Comparison of ENCODE assay signal across 9 mouse cellular contexts in genomic region chr3:129823293-129823692, GRCm38 (mm10). TPM values are rescaled to one million over a fixed set of nuclear protein-coding genes. Genes with fewer than 3 reads are reported as not detected.
DNase-seq lines count a peak whose midpoint lies in the region; ATAC-seq and TF ChIP-seq lines count a peak whose summit lies in the region.
"Had no signal": no experiment of that assay in that cellular context is flagged by ENCODE, and none has a peak within 500 bp of the region (broad histone marks: within the 10 kb centered on the region; RNA-seq: fewer than 3 reads in every experiment).

No protein-coding gene starts in this region.

- H3K36me3 ChIP-seq in heart, adult 2 months (ENCODE audit: control insufficient read depth, insufficient read depth, low read length), result no peaks in the 10 kb centered on the region
- H3K36me3 ChIP-seq in thymus, adult 2 months (ENCODE audit: control insufficient read depth, insufficient read depth, low read length), result peaks cover 15% of the 10 kb centered on the region; the same call in 1 of the 2 replicates
- H3K36me3 ChIP-seq in embryonic facial prominence, embryonic 14.5 days (ENCODE audit: control insufficient read depth, insufficient read depth, low read length), result peaks cover 40% of the 10 kb centered on the region

- no peak for TF ChIP-seq EP300 in heart, adult 2 months (IDR thresholded peaks at IDR 0.05; ENCODE audit: insufficient read depth, low read depth, low read length)

- no peak; the same call in 1 of the 2 replicates for ATAC-seq in embryonic facial prominence, embryonic 14.5 days (ENCODE audit: low read depth)

- intact Hi-C loops in heart, adult 2 months (cut with DNase I), result no loop called here

- H3K4me2 ChIP-seq in embryonic facial prominence, embryonic 14.5 days (ENCODE audit: low read depth, low read length), result no peak overlapping the region
- H3K4me2 ChIP-seq: lung, embryonic 15.5 days had no signal

- H3K4me1 ChIP-seq in heart, adult 2 months (ENCODE audit: control insufficient read depth, insufficient read depth, low read length), result no peaks in the 10 kb centered on the region
- no peaks in the 10 kb centered on the region for H3K4me1 ChIP-seq in thymus, adult 2 months (replicated peaks; ENCODE audit: control insufficient read depth, insufficient read depth, low read length)
- H3K4me1 ChIP-seq in embryonic facial prominence, embryonic 14.5 days (ENCODE audit: control insufficient read depth, insufficient read depth, low read length), result no peaks in the 10 kb centered on the region

- H3K9ac ChIP-seq in heart, adult 2 months (ENCODE audit: low read depth, low read length), result no peak overlapping the region
- no peak overlapping the region for H3K9ac ChIP-seq in embryonic facial prominence, embryonic 14.5 days (ENCODE audit: low read depth, low read length)
- H3K9ac ChIP-seq: lung, embryonic 15.5 days had no signal

- H3K27ac ChIP-seq in heart, adult 2 months, result no peak overlapping the region
- no peak overlapping the region for H3K27ac ChIP-seq in thymus, adult 2 months (ENCODE audit: control insufficient read depth, insufficient read depth, low read length)
- no peak overlapping the region for H3K27ac ChIP-seq in embryonic facial prominence, embryonic 14.5 days (replicated peaks; ENCODE audit: low read depth, low read length)
- H3K27ac ChIP-seq: lung, embryonic 15.5 days had no signal

- H3K9me3 ChIP-seq in embryonic facial prominence, embryonic 14.5 days (ENCODE audit: control insufficient read depth, low read length), result no peaks in the 10 kb centered on the region
- H3K9me3 ChIP-seq: lung, embryonic 15.5 days had no signal

- 0 out of 2 replicates have a peak, but pooled peaks cover 2% of the 10 kb centered on the region for H3K79me2 ChIP-seq in heart, adult 2 months (replicated peaks; ENCODE audit: control insufficient read depth, insufficient read depth, low read length)

- H3K27me3 ChIP-seq in heart, adult 2 months (ENCODE audit: control insufficient read depth, insufficient read depth, low read length), result no peaks in the 10 kb centered on the region
- H3K27me3 ChIP-seq in thymus, adult 2 months (ENCODE audit: control insufficient read depth, insufficient read depth, low read length), result no peaks in the 10 kb centered on the region
- no peaks in the 10 kb centered on the region for H3K27me3 ChIP-seq in embryonic facial prominence, embryonic 14.5 days (replicated peaks; ENCODE audit: control insufficient read depth, insufficient read depth, low read length)
- H3K27me3 ChIP-seq: lung, embryonic 15.5 days had no signal

- no peak for DNase-seq in heart, adult 2 months
- DNase-seq in heart, postnatal 4 days, result no peak
- peak; percentile 6 for DNase-seq in thymus, adult 2 months
- DNase-seq in thymus, postnatal 36 days, result no peak
- peak; percentile 44 for DNase-seq in embryonic facial prominence, embryonic 14.5 days (ENCODE audit: low spot score)
- DNase-seq in mesoderm, embryonic 11.5 days (ENCODE audit: low read depth, low spot score), result peak; percentile 64
- DNase-seq in urinary bladder, postnatal 36 days (ENCODE audit: low spot score in 2 of 2), result no peak
- DNase-seq in right cerebral cortex, postnatal 36 days (ENCODE audit: low spot score in 2 of 2), result no peak

- TF ChIP-seq POLR2A in heart, adult 2 months (IDR thresholded peaks at IDR 0.05; ENCODE audit: insufficient read depth, low read depth, low read length), result no peak
- TF ChIP-seq POLR2A in thymus, adult 2 months (IDR thresholded peaks at IDR 0.05; ENCODE audit: control insufficient read depth, extremely low read depth, insufficient read depth, low read length, poor library complexity), result no peak

- WGBS in heart, adult 2 months, result 56% methylated on average over 5 of the region's 5 CpGs
- 57% methylated on average over 5 of the region's 5 CpGs for WGBS in thymus, adult 2 months
- 54% methylated on average over 5 of the region's 5 CpGs for WGBS in embryonic facial prominence, embryonic 14.5 days

- TF ChIP-seq CTCF in heart, adult 2 months (IDR thresholded peaks at IDR 0.05), result peak; percentile 78
- no peak for TF ChIP-seq CTCF in thymus, adult 2 months (IDR thresholded peaks at IDR 0.05; ENCODE audit: borderline replicate concordance, control insufficient read depth, extremely low read depth, insufficient read depth, low read length, poor library complexity)

- no peak overlapping the region for H3K4me3 ChIP-seq in heart, adult 2 months
- no peak overlapping the region for H3K4me3 ChIP-seq in thymus, adult 2 months (ENCODE audit: control insufficient read depth, insufficient read depth, low read length)
- no peak overlapping the region for H3K4me3 ChIP-seq in embryonic facial prominence, embryonic 14.5 days (ENCODE audit: low read depth, low read length)
- H3K4me3 ChIP-seq: lung, embryonic 15.5 days had no signal

RNA-seq across cellular contexts. Expression of gene Rrh, which starts 0.9 kb away (rescaled TPM):
- total RNA-seq in heart, adult 2 months (2021), result not detected
- polyA plus RNA-seq in heart, adult 2 months (2012; rRNA removed), result not detected in 2 replicates
- total RNA-seq in heart, postnatal 4 days (2021), result under 1 TPM; 0.20 to 0.21 TPM
- polyA plus RNA-seq in thymus, adult 2 months (2012; rRNA removed), result 0.08 and 0.09 TPM in 2 replicates
- polyA plus RNA-seq in embryonic facial prominence, embryonic 14.5 days (2014; fragmentation: Nextera tagmentation; extraction: Ambion mirVana), result 0.31 TPM in 1 of 2 replicates, not detected in the other

RNA-seq across cellular contexts. Expression of gene Gar1, which starts 7.9 kb away (rescaled TPM):
- 10 to 100 TPM; 16.6 to 23.0 TPM for total RNA-seq in heart, adult 2 months (2021)
- 11.4 and 19.7 TPM in 2 replicates for polyA plus RNA-seq in heart, adult 2 months (2012; rRNA removed)
- 10 to 100 TPM; 30.3 to 33.3 TPM for total RNA-seq in heart, postnatal 4 days (2021)
- polyA plus RNA-seq in thymus, adult 2 months (2012; rRNA removed), result 36.4 and 46.7 TPM in 2 replicates
- polyA plus RNA-seq in embryonic facial prominence, embryonic 14.5 days (2014; fragmentation: Nextera tagmentation; extraction: Ambion mirVana), result 38.9 and 41.9 TPM in 2 replicates

RNA-seq across cellular contexts. Expression of gene Cfi, which starts 12.4 kb away (rescaled TPM):
- total RNA-seq in heart, adult 2 months (2021), result under 1 TPM; 0.27 to 0.55 TPM
- polyA plus RNA-seq in heart, adult 2 months (2012; rRNA removed), result 0.23 and 0.31 TPM in 2 replicates
- total RNA-seq in heart, postnatal 4 days (2021), result 1 to 10 TPM; 1.5 to 1.7 TPM
- polyA plus RNA-seq in thymus, adult 2 months (2012; rRNA removed), result 0.22 and 0.54 TPM in 2 replicates
- 0.29 TPM in 2 replicates for polyA plus RNA-seq in embryonic facial prominence, embryonic 14.5 days (2014; fragmentation: Nextera tagmentation; extraction: Ambion mirVana)

RNA-seq across cellular contexts. Expression of gene Lrit3, which starts 19.5 kb away (rescaled TPM):
- not detected for total RNA-seq in heart, adult 2 months (2021)
- polyA plus RNA-seq in heart, adult 2 months (2012; rRNA removed), result not detected in 2 replicates
- total RNA-seq in heart, postnatal 4 days (2021), result not detected
- polyA plus RNA-seq in thymus, adult 2 months (2012; rRNA removed), result 0.09 TPM in 1 of 2 replicates, not detected in the other
- polyA plus RNA-seq in embryonic facial prominence, embryonic 14.5 days (2014; fragmentation: Nextera tagmentation; extraction: Ambion mirVana), result not detected in 2 replicates
- polyA plus RNA-seq: lung, embryonic 15.5 days had no signal

RNA-seq across cellular contexts. Expression of gene Pla2g12a, which starts 55.1 kb away (rescaled TPM):
- total RNA-seq in heart, adult 2 months (2021), result 10 to 100 TPM; 57.1 to 74.0 TPM
- 47.5 and 49.7 TPM in 2 replicates for polyA plus RNA-seq in heart, adult 2 months (2012; rRNA removed)
- 10 to 100 TPM; 22.6 to 26.5 TPM for total RNA-seq in heart, postnatal 4 days (2021)
- 67.0 and 89.3 TPM in 2 replicates for polyA plus RNA-seq in thymus, adult 2 months (2012; rRNA removed)
- 31.5 and 31.6 TPM in 2 replicates for polyA plus RNA-seq in embryonic facial prominence, embryonic 14.5 days (2014; fragmentation: Nextera tagmentation; extraction: Ambion mirVana)

Comparison
In these comparisons a context has a peak if more than half of its experiments do, and no peak if none do; other contexts are left out.
1. DNase-seq: peak in thymus, adult 2 months (single experiment), embryonic facial prominence, embryonic 14.5 days (single experiment) and mesoderm, embryonic 11.5 days (single experiment); none in heart, adult 2 months (0 of 2), heart, postnatal 4 days (single experiment), thymus, postnatal 36 days (0 of 2), urinary bladder, postnatal 36 days (0 of 2) and right cerebral cortex, postnatal 36 days (0 of 2).